Mouse (Mus musculus): Measurements from ENCODE around the gene Prl2c5.
"Not testable (repeated sequence)": the region's sequence is repeated elsewhere in the genome, so short reads cannot be mapped to it uniquely, and the experiment has no call there.

Gene Prl2c5

GRCm38 (mm10) chr13:13182415-13182814, at the start of gene Prl2c5:
Gene Prl2c5 (plus strand): TSS chr13:13182715.
- not testable (repeated sequence) for DNase-seq

DNA sequence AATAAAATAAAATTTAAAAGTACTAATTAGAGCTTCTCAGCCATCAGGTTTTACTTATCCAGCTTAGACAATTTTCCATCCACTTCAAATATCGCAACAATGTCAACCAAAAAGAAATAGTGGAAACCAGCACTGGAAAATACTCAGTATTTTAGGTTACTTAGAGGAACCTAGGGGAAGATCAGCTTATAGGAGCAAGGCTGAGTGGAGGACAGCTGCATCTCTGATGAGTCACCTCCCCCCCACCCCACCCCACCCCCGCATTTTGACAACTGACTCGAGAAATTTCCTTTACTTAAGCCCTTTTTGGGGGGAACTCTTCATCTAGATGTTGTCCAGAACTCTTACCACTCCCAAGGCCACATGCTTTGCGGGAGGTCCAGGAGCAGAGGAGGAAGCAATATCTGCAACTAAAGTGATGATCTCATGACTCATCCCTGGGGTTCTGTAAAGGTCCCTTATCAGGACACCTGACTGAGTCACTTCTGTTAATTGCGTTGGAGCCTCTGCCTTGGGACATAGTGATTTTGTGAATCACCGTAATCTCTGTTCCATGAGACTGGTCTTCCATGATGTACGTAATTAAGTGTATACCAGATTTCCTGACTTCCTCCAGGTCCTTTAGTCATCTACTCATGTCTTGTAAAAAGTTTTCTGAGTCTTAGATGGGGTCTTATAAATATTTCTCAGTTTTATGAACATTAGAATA, 19.6 kb upstream of the Prl2c5 start:
- DNase-seq, result not testable (repeated sequence)

- DNase-seq, result not testable (repeated sequence)
These were observed 13.9 kb upstream of the Prl2c5 start for GRCm38 (mm10) chr13:13168631-13169030.

DNA sequence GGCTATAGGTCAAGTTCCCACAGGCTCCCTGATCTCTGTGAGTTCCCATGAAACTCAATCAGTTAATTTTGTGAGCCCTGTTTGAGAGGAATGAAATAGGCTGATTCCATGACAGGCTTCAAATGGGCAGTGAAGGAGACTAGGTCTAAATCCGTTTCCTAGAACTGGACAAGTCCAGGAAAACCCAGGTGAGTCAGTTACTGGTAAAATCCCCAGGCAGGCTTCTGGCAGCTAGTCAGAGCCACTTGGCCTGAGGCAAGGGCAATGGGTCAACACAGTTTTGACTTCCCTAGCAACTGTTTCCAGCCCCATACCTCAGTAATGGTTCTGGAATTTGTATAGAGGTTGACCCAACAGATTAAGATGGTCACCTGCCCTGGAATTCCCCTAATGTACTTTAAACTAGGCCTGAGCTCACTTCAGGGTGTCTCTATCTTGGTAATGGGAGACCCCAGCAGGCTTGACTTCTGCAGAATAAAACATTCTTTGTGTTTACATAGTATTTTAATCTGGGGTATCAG, 8.8 kb upstream of the Prl2c5 start:
- DNase-seq, result not testable (repeated sequence)

DNA sequence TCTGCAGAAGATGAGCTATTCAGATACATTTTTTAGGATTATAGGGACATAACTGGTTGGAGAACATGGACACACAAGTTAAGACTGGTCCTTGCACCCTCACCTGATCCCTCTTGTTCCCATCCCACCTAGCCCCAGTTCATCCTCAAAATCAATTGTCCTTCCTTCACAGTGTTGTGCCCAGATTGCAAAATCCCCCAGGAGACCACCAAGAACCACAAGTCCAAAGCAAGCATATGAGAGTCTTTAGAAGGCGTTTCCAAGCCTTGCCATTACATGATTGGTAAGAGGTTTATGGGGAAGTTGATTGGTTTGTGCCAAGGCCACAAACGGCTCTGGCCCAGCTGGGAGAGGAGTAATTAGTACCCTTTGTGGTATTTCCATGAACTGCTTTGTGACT, 6.8 kb upstream of the Prl2c5 start:
- not testable (repeated sequence) for DNase-seq

- DNase-seq, result not testable (repeated sequence)
These were observed 28.7 kb downstream of the Prl2c5 start for GRCm38 (mm10) chr13:13211168-13211567.

DNA sequence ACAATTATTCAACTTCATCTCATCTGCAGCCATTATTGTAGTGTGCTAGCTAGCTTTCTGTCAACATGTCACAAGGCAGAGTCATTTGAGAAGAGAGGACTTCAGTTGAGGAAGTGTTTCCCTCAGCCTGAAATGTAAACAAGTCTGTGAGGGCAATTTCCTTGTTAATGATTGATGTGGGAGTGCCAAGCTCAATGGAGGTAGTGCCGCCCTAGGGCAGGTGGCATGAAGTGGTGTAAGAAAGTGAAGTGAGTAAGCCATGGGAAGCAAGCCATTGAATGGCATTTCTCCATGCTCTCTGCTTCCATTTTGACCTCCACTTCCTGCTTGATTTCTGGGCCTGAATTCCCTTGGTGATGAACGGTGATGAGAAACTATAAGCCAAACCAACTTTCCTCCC, 33.8 kb downstream of the Prl2c5 start:
- not testable (repeated sequence) for DNase-seq

DNA sequence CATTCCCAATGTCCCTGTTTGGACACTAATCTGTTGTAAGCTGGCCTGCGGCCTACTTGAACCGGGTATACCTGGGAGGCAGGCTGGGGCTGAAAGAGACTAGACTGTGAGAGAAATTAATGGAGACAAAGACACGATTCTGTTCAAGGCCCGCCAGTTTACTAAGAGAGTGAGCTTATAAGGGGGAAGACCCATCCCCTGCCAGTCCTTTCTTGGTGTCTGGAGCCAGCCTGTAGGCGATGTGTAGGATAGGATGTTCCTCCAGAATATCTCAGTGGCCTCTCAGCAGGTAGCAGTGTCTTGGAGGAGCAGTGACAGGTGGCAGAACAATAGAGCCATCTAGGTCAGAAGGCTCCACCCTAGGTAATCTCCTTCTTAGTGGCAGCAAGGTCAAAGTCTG, 37.7 kb downstream of the Prl2c5 start:
- not testable (repeated sequence) for DNase-seq

GRCm38 (mm10) chr13:13237456-13237855, 54.9 kb downstream of the Prl2c5 start:
- peak; percentile 26 for DNase-seq

All from cerebellum, adult 9-10 months (tissue).